Mouse (Mus musculus) lung, postnatal 36 days (tissue): ENCODE measurements around the gene Eml1.

ENCODE experiments used
- DNase-seq: peaks from one replicate; pipeline ENCODE4 v3.0.0; 2022; ENCODE audit warnings: mixed read lengths

The Eml1 gene

GRCm38 (mm10) chr12:108370596-108371428, at the start of gene Eml1:
Eml1 (plus strand) TSS chr12:108370957.
- DNase-seq = peak; percentile 87

GRCm38 (mm10) chr12:108326401-108326800, 44.4 kb upstream of the Eml1 start:
- no peak for DNase-seq

- no peak for DNase-seq
Measured at GRCm38 (mm10) chr12:108327889-108328491, 42.8 kb upstream of the Eml1 start.

GRCm38 (mm10) chr12:108333056-108333455, 37.7 kb upstream of the Eml1 start:
- peak; percentile 90 for DNase-seq

GRCm38 (mm10) chr12:108333481-108333882, 37.3 kb upstream of the Eml1 start:
- DNase-seq = peak; percentile 27

GRCm38 (mm10) chr12:108333895-108334445, 36.8 kb upstream of the Eml1 start, which contains the start of gene Cyp46a1:
Cyp46a1 (plus strand) TSS chr12:108334381.
- peak; percentile 100 for DNase-seq

- DNase-seq = no peak
Measured at GRCm38 (mm10) chr12:108334529-108334928, 36.2 kb upstream of the Eml1 start.

GRCm38 (mm10) chr12:108338572-108339190, 32.1 kb upstream of the Eml1 start:
- DNase-seq = peak; percentile 54

- DNase-seq = no peak
Measured at GRCm38 (mm10) chr12:108348151-108348550, 22.6 kb upstream of the Eml1 start.

GRCm38 (mm10) chr12:108349026-108349425, 21.7 kb upstream of the Eml1 start:
- DNase-seq = no peak

GRCm38 (mm10) chr12:108350931-108351330, 19.8 kb upstream of the Eml1 start:
- DNase-seq = no peak

GRCm38 (mm10) chr12:108352371-108353136, 18.2 kb upstream of the Eml1 start:
- DNase-seq = no peak

- DNase-seq = no peak
Measured at GRCm38 (mm10) chr12:108354284-108354683, 16.5 kb upstream of the Eml1 start.

- DNase-seq = no peak
Measured at GRCm38 (mm10) chr12:108355271-108355670, 15.5 kb upstream of the Eml1 start.

GRCm38 (mm10) chr12:108355986-108356385, 14.8 kb upstream of the Eml1 start:
- DNase-seq = no peak

GRCm38 (mm10) chr12:108363796-108364195, 7.0 kb upstream of the Eml1 start:
- DNase-seq = peak; percentile 91

- DNase-seq = peak; percentile 80
Measured at GRCm38 (mm10) chr12:108365340-108365739, 5.4 kb upstream of the Eml1 start.

GRCm38 (mm10) chr12:108365868-108366267, 4.9 kb upstream of the Eml1 start:
- DNase-seq = no peak

- DNase-seq = peak; percentile 77
Measured at GRCm38 (mm10) chr12:108367909-108368308, 2.8 kb upstream of the Eml1 start.

GRCm38 (mm10) chr12:108368921-108369320, 1.8 kb upstream of the Eml1 start:
- DNase-seq = no peak

GRCm38 (mm10) chr12:108371429-108371765, 640 bp downstream of the Eml1 start:
- peak; percentile 71 for DNase-seq

- DNase-seq = no peak
Measured at GRCm38 (mm10) chr12:108372241-108372640, 1.5 kb downstream of the Eml1 start.

GRCm38 (mm10) chr12:108373611-108374010, 2.9 kb downstream of the Eml1 start:
- DNase-seq = no peak
